Mouse (Mus musculus) left cerebral cortex, adult 2 months (tissue): Measurements from ENCODE around the gene Usp21. TPM values are rescaled to one million over a fixed set of nuclear protein-coding genes. Genes with fewer than 3 reads are reported as not detected.

Experiments
- DNase-seq, 2 experiments: peaks; one replicate each; pipeline ENCODE4 v3.0.0; 2021 to 2022; ENCODE audit warnings: low spot score in 2 of 2, mixed read lengths in 1 of 2; ENCODE audit errors: extremely low spot score in 1 of 2
- H3K27ac ChIP-seq: fragments of 200-600 bp; 2 replicates; pipeline ENCODE4 v1.8.1; 2022
- H3K4me3 ChIP-seq: fragments of 200-600 bp; 2 replicates; pipeline ENCODE4 v1.8.1; 2022
- CTCF ChIP-seq: fragments of 200-600 bp; IDR thresholded peaks from 2 replicates; pipeline ENCODE4 v1.8.1; 2022; ENCODE audit warnings: antibody characterized with exemption, mild to moderate bottlenecking, moderate library complexity
- intact Hi-C: fragments of 180-260 bp; cut with DNase I; formaldehyde crosslinking; loops from one replicate; pipeline ENCODE4 v1.15.1; 2025
- total RNA-seq, 2 experiments: library from RNA; stranded (reverse); gene quantifications; 2 replicates each; pipeline ENCODE4 v1.2.3; 2021

Usp21 gene
- total RNA-seq, 2 experiments from 2014 or later, result 59.8 to 65.7 TPM

GRCm38 (mm10) chr1:171234538-171234937 is 53.3 kb downstream of the Usp21 start:
- Histone ChIP-seq H3K27ac (no peak overlapping the region), H3K4me3 (no peak overlapping the region)
- intact Hi-C loops, result no loop called here
- DNase-seq, result no peak
- no peak for TF ChIP-seq CTCF

GRCm38 (mm10) chr1:171234126-171234525 is 53.7 kb downstream of the Usp21 start, which contains the start of gene Fcer1g:
TSS of gene Fcer1g (minus strand) at chr1:171234365.
- Histone ChIP-seq H3K27ac (no peak within 1 kb of the TSS), H3K4me3 (no peak within 1 kb of the TSS)
- intact Hi-C loops, result no loop called here
- DNase-seq, result no peak
- no peak for TF ChIP-seq CTCF

DNA sequence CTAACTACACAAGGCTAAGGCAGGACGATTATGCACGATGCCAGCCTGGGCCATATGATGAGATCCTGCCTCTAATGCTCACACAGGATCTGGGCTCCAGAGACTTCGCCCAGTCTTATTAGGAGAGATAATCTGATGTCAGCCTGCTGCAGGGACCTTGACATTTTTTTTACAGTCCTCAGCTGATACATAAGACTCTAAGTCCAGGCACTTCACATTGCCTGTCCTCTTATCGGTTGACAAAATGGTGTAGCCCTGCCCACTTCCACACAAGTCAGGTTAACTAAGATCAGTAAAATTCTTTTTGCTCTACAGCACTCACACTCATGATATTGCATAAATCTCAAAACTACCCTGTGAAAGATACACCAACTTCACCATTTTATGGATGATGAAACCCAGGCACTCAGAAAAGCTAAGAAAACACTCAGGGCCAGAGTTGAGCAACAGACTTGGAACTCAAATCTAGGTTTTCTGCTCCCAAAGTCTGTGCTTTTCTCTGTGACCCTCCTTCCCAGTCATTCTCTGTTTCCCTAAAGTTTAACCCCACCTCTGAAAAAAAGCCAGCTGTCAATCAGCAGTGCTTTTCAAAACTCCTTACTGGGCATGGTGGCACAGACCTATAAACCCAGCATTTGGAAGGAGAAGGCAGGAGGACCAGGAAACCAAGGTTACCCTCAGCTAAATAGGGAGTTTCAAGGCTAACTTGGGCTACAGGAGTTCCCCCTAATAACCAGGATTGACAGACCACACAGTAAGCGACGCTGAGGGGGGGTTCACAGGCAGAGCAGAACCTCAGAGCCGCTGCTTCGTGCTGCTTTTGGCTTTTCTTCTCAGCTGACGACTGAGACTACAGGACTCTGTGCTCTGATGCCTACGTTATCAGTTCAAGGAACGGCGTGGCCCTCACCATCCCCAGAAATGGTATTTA is 54.7 kb downstream of the Usp21 start:
- no peak overlapping the region for H3K27ac ChIP-seq
- H3K4me3 ChIP-seq, result no peak overlapping the region
- TF ChIP-seq CTCF, result no peak
- intact Hi-C loops, result no loop called here
- no peak for DNase-seq

GRCm38 (mm10) chr1:171232348-171232747 is 55.4 kb downstream of the Usp21 start:
- Histone ChIP-seq H3K27ac (no peak overlapping the region), H3K4me3 (no peak overlapping the region)
- DNase-seq, result no peak
- intact Hi-C loops, result no loop called here
- TF ChIP-seq CTCF, result no peak

Other genes starting within 250 kb of the Usp21 start
- gene Fcgr3, start 223.1 kb downstream of the Usp21 start, total RNA-seq, result 10 to 100 TPM; 11.6 to 14.3 TPM
- 1 to 10 TPM in 1 of 2 experiments, not detected in 1; 1.5 TPM for gene Cfap126, start 174.1 kb downstream of the Usp21 start, total RNA-seq
- 100 to 1,000 TPM; 194 to 195 TPM for gene Sdhc, start 137.4 kb downstream of the Usp21 start, total RNA-seq
- gene Mpz, start 137.3 kb downstream of the Usp21 start, total RNA-seq, result not detected
- gene Pcp4l1, start 91.7 kb downstream of the Usp21 start, total RNA-seq, result 100 to 1,000 TPM in 1 of 2 experiments, 10 to 100 TPM in 1; 76.7 to 113 TPM
- gene Nr1i3, start 74.0 kb downstream of the Usp21 start, total RNA-seq, result under 1 TPM; 0.19 to 0.23 TPM
- 10 to 100 TPM; 86.4 to 91.2 TPM for gene Tomm40l, start 65.5 kb downstream of the Usp21 start, total RNA-seq
- 1 to 10 TPM; 1.5 to 2.2 TPM for gene Apoa2, start 62.9 kb downstream of the Usp21 start, total RNA-seq
- 10 to 100 TPM; 12.6 to 14.4 TPM for gene Fcer1g, start 53.6 kb downstream of the Usp21 start, total RNA-seq
- 1 to 10 TPM; 6.7 to 8.6 TPM for gene Adamts4, start 37.6 kb downstream of the Usp21 start, total RNA-seq
- gene Ndufs2, start 36.6 kb downstream of the Usp21 start, total RNA-seq, result 100 to 1,000 TPM; 267 to 272 TPM
- gene B4galt3, start 17.7 kb downstream of the Usp21 start, total RNA-seq, result 10 to 100 TPM; 57.0 to 69.2 TPM
- gene Ppox, start 6.8 kb downstream of the Usp21 start, total RNA-seq, result 10 to 100 TPM; 26.0 to 32.1 TPM
- 100 to 1,000 TPM; 101 to 108 TPM for gene Ufc1, start 7.0 kb upstream of the Usp21 start, total RNA-seq
- gene Dedd, start 41.2 kb upstream of the Usp21 start, total RNA-seq, result 10 to 100 TPM; 40.4 to 40.9 TPM
- gene Nit1, start 57.7 kb upstream of the Usp21 start, total RNA-seq, result 10 to 100 TPM; 43.3 to 44.3 TPM
- 100 to 1,000 TPM; 186 to 191 TPM for gene Pfdn2, start 57.7 kb upstream of the Usp21 start, total RNA-seq
- gene Klhdc9, start 72.8 kb upstream of the Usp21 start, total RNA-seq, result 1 to 10 TPM; 6.2 to 7.1 TPM
- 1 to 10 TPM; 3.0 to 3.1 TPM for gene Nectin4, start 82.1 kb upstream of the Usp21 start, total RNA-seq
- 1 to 10 TPM; 2.0 to 2.2 TPM for gene Arhgap30, start 101.0 kb upstream of the Usp21 start, total RNA-seq
- gene Usf1, start 123.3 kb upstream of the Usp21 start, total RNA-seq, result 100 to 1,000 TPM in 1 of 2 experiments, 10 to 100 TPM in 1; 99.7 to 106 TPM
- gene Tstd1, start 130.9 kb upstream of the Usp21 start, total RNA-seq, result 1 to 10 TPM; 2.9 to 4.3 TPM
- gene F11r, start 149.5 kb upstream of the Usp21 start, total RNA-seq, result 1 to 10 TPM; 4.9 to 6.2 TPM
- gene Alyref2, start 215.5 kb upstream of the Usp21 start, total RNA-seq, result 1 to 10 TPM; 4.9 to 5.4 TPM
- not detected for gene Itln1, start 247.3 kb upstream of the Usp21 start, total RNA-seq